Mouse (Mus musculus): Measurements from ENCODE around the gene Rmnd5b. TPM values are rescaled to one million over a fixed set of nuclear protein-coding genes. Genes with fewer than 3 reads are reported as not detected.

Rmnd5b gene
- polyA plus RNA-seq, 1 experiment from 2014 or later: 77.0 TPM

GRCm38 (mm10) chr11:51645293-51645692 lies 9.6 kb upstream of the Rmnd5b start:
- DNase-seq (ENCODE audit: low spot score): no peak
- no peaks in the 10 kb centered on the region for H3K9me3 ChIP-seq (replicated peaks; ENCODE audit: control insufficient read depth, low read length)
- no peak overlapping the region for H3K4me3 ChIP-seq (ENCODE audit: low read depth, low read length)
- H3K4me1 ChIP-seq (ENCODE audit: control insufficient read depth, insufficient read depth, low read length): peaks cover 1% of the 10 kb centered on the region; the same call in 1 of the 2 replicates
- 73% methylated on average over 13 of the region's 13 CpGs for WGBS
- no peak overlapping the region for H3K27ac ChIP-seq (ENCODE audit: low read depth, low read length)
- no peak for ATAC-seq
- H3K9ac ChIP-seq (ENCODE audit: low read length): no peak overlapping the region
- no peaks in the 10 kb centered on the region for H3K36me3 ChIP-seq (ENCODE audit: control insufficient read depth, insufficient read depth, low read length)
- 0 out of 2 replicates have a peak, but pooled peaks cover 3% of the 10 kb centered on the region for H3K27me3 ChIP-seq (replicated peaks; ENCODE audit: control insufficient read depth, insufficient read depth, low read length)
- H3K4me2 ChIP-seq (ENCODE audit: low read length): no peak overlapping the region

- ATAC-seq (no peak), DNase-seq (ENCODE audit: low spot score) (no peak)
- H3K4me1 ChIP-seq (ENCODE audit: control insufficient read depth, insufficient read depth, low read length): no peaks in the 10 kb centered on the region
- H3K27me3 ChIP-seq (replicated peaks; ENCODE audit: control insufficient read depth, insufficient read depth, low read length): 0 out of 2 replicates have a peak, but pooled peaks cover 3% of the 10 kb centered on the region
- H3K4me2 ChIP-seq (ENCODE audit: low read length): no peak overlapping the region
- no peak overlapping the region for H3K4me3 ChIP-seq (ENCODE audit: low read depth, low read length)
- no peak overlapping the region for H3K27ac ChIP-seq (ENCODE audit: low read depth, low read length)
- no peak overlapping the region for H3K9ac ChIP-seq (ENCODE audit: low read length)
- WGBS: 79% methylated on average over 16 of the region's 16 CpGs
- H3K9me3 ChIP-seq (replicated peaks; ENCODE audit: control insufficient read depth, low read length): no peaks in the 10 kb centered on the region
- no peaks in the 10 kb centered on the region for H3K36me3 ChIP-seq (ENCODE audit: control insufficient read depth, insufficient read depth, low read length)
These were observed 8.5 kb upstream of the Rmnd5b start for GRCm38 (mm10) chr11:51644217-51644616.

GRCm38 (mm10) chr11:51643761-51644160 lies 8.1 kb upstream of the Rmnd5b start:
- H3K4me1 ChIP-seq (ENCODE audit: control insufficient read depth, insufficient read depth, low read length): no peaks in the 10 kb centered on the region
- H3K27ac ChIP-seq (ENCODE audit: low read depth, low read length): no peak overlapping the region
- H3K27me3 ChIP-seq (replicated peaks; ENCODE audit: control insufficient read depth, insufficient read depth, low read length): no peaks in the 10 kb centered on the region
- no peak overlapping the region for H3K4me2 ChIP-seq (ENCODE audit: low read length)
- DNase-seq (ENCODE audit: low spot score): no peak
- H3K9ac ChIP-seq (ENCODE audit: low read length): no peak overlapping the region
- H3K9me3 ChIP-seq (replicated peaks; ENCODE audit: control insufficient read depth, low read length): no peaks in the 10 kb centered on the region
- 64% methylated on average over 15 of the region's 15 CpGs for WGBS
- no peak overlapping the region for H3K4me3 ChIP-seq (ENCODE audit: low read depth, low read length)
- ATAC-seq: no peak
- H3K36me3 ChIP-seq (ENCODE audit: control insufficient read depth, insufficient read depth, low read length): no peaks in the 10 kb centered on the region

- Histone ChIP-seq H3K4me1 (ENCODE audit: control insufficient read depth, insufficient read depth, low read length) (no peaks in the 10 kb centered on the region), H3K9ac (ENCODE audit: low read length) (no peak overlapping the region), H3K4me3 (ENCODE audit: low read depth, low read length) (no peak overlapping the region), H3K27ac (ENCODE audit: low read depth, low read length) (no peak overlapping the region), H3K4me2 (ENCODE audit: low read length) (no peak overlapping the region), H3K36me3 (ENCODE audit: control insufficient read depth, insufficient read depth, low read length) (no peaks in the 10 kb centered on the region), H3K9me3 (replicated peaks; ENCODE audit: control insufficient read depth, low read length) (no peaks in the 10 kb centered on the region), H3K27me3 (replicated peaks; ENCODE audit: control insufficient read depth, insufficient read depth, low read length) (no peaks in the 10 kb centered on the region)
- ATAC-seq: no peak
- WGBS: 84% methylated on average over 9 of the region's 9 CpGs
- DNase-seq (ENCODE audit: low spot score): no peak
These were observed 7.5 kb upstream of the Rmnd5b start for GRCm38 (mm10) chr11:51643202-51643601.

- Histone ChIP-seq H3K9ac (ENCODE audit: low read length) (no peak overlapping the region), H3K4me3 (ENCODE audit: low read depth, low read length) (no peak overlapping the region), H3K9me3 (replicated peaks; ENCODE audit: control insufficient read depth, low read length) (no peaks in the 10 kb centered on the region), H3K27me3 (replicated peaks; ENCODE audit: control insufficient read depth, insufficient read depth, low read length) (no peaks in the 10 kb centered on the region), H3K4me2 (ENCODE audit: low read length) (no peak overlapping the region), H3K4me1 (ENCODE audit: control insufficient read depth, insufficient read depth, low read length) (0 out of 2 replicates have a peak, but pooled peaks cover 4% of the 10 kb centered on the region), H3K36me3 (ENCODE audit: control insufficient read depth, insufficient read depth, low read length) (no peaks in the 10 kb centered on the region), H3K27ac (ENCODE audit: low read depth, low read length) (no peak overlapping the region)
- WGBS: 79% methylated on average over 7 of the region's 7 CpGs
- DNase-seq (ENCODE audit: low spot score) (no peak), ATAC-seq (no peak)
These were observed 5.1 kb upstream of the Rmnd5b start for GRCm38 (mm10) chr11:51640748-51641147.

GRCm38 (mm10) chr11:51638497-51638896 lies 2.8 kb upstream of the Rmnd5b start:
- Histone ChIP-seq H3K4me1 (ENCODE audit: control insufficient read depth, insufficient read depth, low read length) (0 out of 2 replicates have a peak, but pooled peaks cover 9% of the 10 kb centered on the region), H3K9ac (ENCODE audit: low read length) (no peak overlapping the region), H3K36me3 (ENCODE audit: control insufficient read depth, insufficient read depth, low read length) (no peaks in the 10 kb centered on the region), H3K27me3 (replicated peaks; ENCODE audit: control insufficient read depth, insufficient read depth, low read length) (no peaks in the 10 kb centered on the region), H3K4me2 (ENCODE audit: low read length) (no peak overlapping the region), H3K27ac (ENCODE audit: low read depth, low read length) (no peak overlapping the region), H3K4me3 (ENCODE audit: low read depth, low read length) (no peak overlapping the region), H3K9me3 (replicated peaks; ENCODE audit: control insufficient read depth, low read length) (no peaks in the 10 kb centered on the region)
- DNase-seq (ENCODE audit: low spot score) (no peak), ATAC-seq (no peak)
- 77% methylated on average over 5 of the region's 5 CpGs for WGBS

GRCm38 (mm10) chr11:51637971-51638414 lies 2.3 kb upstream of the Rmnd5b start:
- DNase-seq (ENCODE audit: low spot score) (no peak), ATAC-seq (no peak)
- WGBS: 3% methylated on average over 17 of the region's 17 CpGs

GRCm38 (mm10) chr11:51636323-51636684 lies 608 bp upstream of the Rmnd5b start:
- H3K4me2 ChIP-seq (ENCODE audit: low read length): peak overlapping the region; percentile 79
- peak overlapping the region; percentile 80 for H3K9ac ChIP-seq (ENCODE audit: low read length)
- peak; percentile 66 for ATAC-seq
- WGBS: 3% methylated on average over 6 of the region's 6 CpGs
- no peaks in the 10 kb centered on the region for H3K27me3 ChIP-seq (replicated peaks; ENCODE audit: control insufficient read depth, insufficient read depth, low read length)
- H3K4me1 ChIP-seq (ENCODE audit: control insufficient read depth, insufficient read depth, low read length): 0 out of 2 replicates have a peak, but pooled peaks cover 9% of the 10 kb centered on the region
- peak overlapping the region; percentile 79 for H3K27ac ChIP-seq (ENCODE audit: low read depth, low read length)
- H3K4me3 ChIP-seq (ENCODE audit: low read depth, low read length): peak overlapping the region; percentile 70
- no peaks in the 10 kb centered on the region for H3K9me3 ChIP-seq (replicated peaks; ENCODE audit: control insufficient read depth, low read length)
- H3K36me3 ChIP-seq (ENCODE audit: control insufficient read depth, insufficient read depth, low read length): peaks cover 3% of the 10 kb centered on the region; the same call in 1 of the 2 replicates
- DNase-seq (ENCODE audit: low spot score): peak; percentile 83

More at GRCm38 (mm10) chr11:51637971-51638414, 2.3 kb upstream of the Rmnd5b start:
- H3K4me2 ChIP-seq (ENCODE audit: low read length): no peak overlapping the region
- no peak overlapping the region for H3K27ac ChIP-seq (ENCODE audit: low read depth, low read length)
- H3K27me3 ChIP-seq (replicated peaks; ENCODE audit: control insufficient read depth, insufficient read depth, low read length): no peaks in the 10 kb centered on the region
- H3K9me3 ChIP-seq (replicated peaks; ENCODE audit: control insufficient read depth, low read length): no peaks in the 10 kb centered on the region
- H3K4me3 ChIP-seq (ENCODE audit: low read depth, low read length): no peak overlapping the region
- H3K9ac ChIP-seq (ENCODE audit: low read length): peak overlapping the region; percentile 1; the same call in 1 of the 2 replicates
- no peaks in the 10 kb centered on the region for H3K36me3 ChIP-seq (ENCODE audit: control insufficient read depth, insufficient read depth, low read length)
- H3K4me1 ChIP-seq (ENCODE audit: control insufficient read depth, insufficient read depth, low read length): 0 out of 2 replicates have a peak, but pooled peaks cover 9% of the 10 kb centered on the region

- peak overlapping the region; percentile 79 for H3K4me2 ChIP-seq (ENCODE audit: low read length)
- peak overlapping the region; percentile 79 for H3K27ac ChIP-seq (ENCODE audit: low read depth, low read length)
- no peak for ATAC-seq
- 0 out of 2 replicates have a peak, but pooled peaks cover 9% of the 10 kb centered on the region for H3K4me1 ChIP-seq (ENCODE audit: control insufficient read depth, insufficient read depth, low read length)
- H3K9me3 ChIP-seq (replicated peaks; ENCODE audit: control insufficient read depth, low read length): no peaks in the 10 kb centered on the region
- H3K36me3 ChIP-seq (ENCODE audit: control insufficient read depth, insufficient read depth, low read length): peaks cover 12% of the 10 kb centered on the region; the same call in 1 of the 2 replicates
- DNase-seq (ENCODE audit: low spot score): no peak
- no peaks in the 10 kb centered on the region for H3K27me3 ChIP-seq (replicated peaks; ENCODE audit: control insufficient read depth, insufficient read depth, low read length)
- peak overlapping the region; percentile 70 for H3K4me3 ChIP-seq (ENCODE audit: low read depth, low read length)
- 18% methylated on average over 6 of the region's 6 CpGs for WGBS
- H3K9ac ChIP-seq (ENCODE audit: low read length): peak overlapping the region; percentile 80
These were observed 570 bp downstream of the Rmnd5b start for GRCm38 (mm10) chr11:51635127-51635524.

All from forebrain, embryonic 14.5 days (tissue).